Mouse (Mus musculus) kidney, adult 2 months (tissue): ENCODE results near the gene Sec14l3. TPM values are rescaled to one million over a fixed set of nuclear protein-coding genes. Genes with fewer than 3 reads are reported as not detected.

Source experiments
- DNase-seq: peaks from one replicate; pipeline ENCODE4 v3.0.0; 2021
- H3K27ac ChIP-seq: fragments of 200-500 bp; 2 replicates; pipeline ENCODE4 v1.5.1; 2012; ENCODE audit warnings: low read depth, low read length, control low read depth, inconsistent platforms; ENCODE audit not compliant: insufficient read depth
- H3K27me3 ChIP-seq: fragments of 200-500 bp; replicated peaks from 2 replicates; pipeline ENCODE4 v1.6.1; 2012; ENCODE audit warnings: mild to moderate bottlenecking, moderate library complexity, low read length, inconsistent platforms; ENCODE audit not compliant: control insufficient read depth, insufficient read depth
- H3K36me3 ChIP-seq: fragments of 200-500 bp; 2 replicates; pipeline ENCODE4 v1.6.1; 2012; ENCODE audit warnings: mild to moderate bottlenecking, moderate library complexity, low read length, inconsistent platforms; ENCODE audit not compliant: control insufficient read depth, insufficient read depth
- H3K4me1 ChIP-seq: fragments of 200-500 bp; 2 replicates; pipeline ENCODE4 v1.6.1; 2011; ENCODE audit warnings: low read length; ENCODE audit not compliant: control insufficient read depth, insufficient read depth
- H3K4me3 ChIP-seq: fragments of 200-500 bp; 2 replicates; pipeline ENCODE4 v1.5.1; 2011; ENCODE audit warnings: mild to moderate bottlenecking, low read depth, low read length, control low read depth; ENCODE audit not compliant: insufficient read depth
- CTCF ChIP-seq: fragments of 200-500 bp; conservative IDR thresholded peaks from 2 replicates; pipeline ENCODE4 v1.5.1; 2011; ENCODE audit warnings: low read depth, mild to moderate bottlenecking, control low read depth, low read length, moderate library complexity, mixed read lengths; ENCODE audit not compliant: insufficient read depth, insufficient read length
- POLR2A ChIP-seq: fragments of 200-500 bp; IDR thresholded peaks from one replicate; pipeline ENCODE4 v1.6.1; 2011; ENCODE audit warnings: low read depth, low read length, control low read depth
- WGBS: fragments of 180-500 bp; shearing (Covaris S2); methylation state at CpG from one replicate; pipeline ENCODE4 v1.1.7; 2018; 5-methylcytosine and 5-hydroxymethylcytosine counted together
- polyA plus RNA-seq: library from polyadenylated mRNA; depleted of rRNA; stranded (reverse); fragments of >200 nt; gene quantifications from 2 replicates; pipeline ENCODE4 v1.2.3, GENCODE M21; 2012

Gene Sec14l3
- polyA plus RNA-seq, 1 experiment, result 8.8 TPM

GRCm38 (mm10) chr11:4036365-4037084, 28.1 kb upstream of the Sec14l3 start:
- H3K27me3 ChIP-seq, result no peaks in the 10 kb centered on the region
- 72% methylated on average over 9 of the region's 9 CpGs for WGBS
- H3K27ac ChIP-seq, result no peak overlapping the region
- no peak for DNase-seq
- H3K4me1 ChIP-seq, result no peaks in the 10 kb centered on the region
- no peaks in the 10 kb centered on the region for H3K36me3 ChIP-seq
- TF ChIP-seq CTCF, result no peak
- TF ChIP-seq POLR2A, result no peak
- H3K4me3 ChIP-seq, result no peak overlapping the region

- Histone ChIP-seq H3K4me1 (no peaks in the 10 kb centered on the region), H3K4me3 (no peak overlapping the region), H3K36me3 (no peaks in the 10 kb centered on the region), H3K27me3 (no peaks in the 10 kb centered on the region), H3K27ac (no peak overlapping the region)
- DNase-seq, result no peak
- 93% methylated on average over 4 of the region's 4 CpGs for WGBS
- TF ChIP-seq CTCF (no peak), POLR2A (no peak)
Observed at GRCm38 (mm10) chr11:4039951-4040350, 24.7 kb upstream of the Sec14l3 start.

DNA sequence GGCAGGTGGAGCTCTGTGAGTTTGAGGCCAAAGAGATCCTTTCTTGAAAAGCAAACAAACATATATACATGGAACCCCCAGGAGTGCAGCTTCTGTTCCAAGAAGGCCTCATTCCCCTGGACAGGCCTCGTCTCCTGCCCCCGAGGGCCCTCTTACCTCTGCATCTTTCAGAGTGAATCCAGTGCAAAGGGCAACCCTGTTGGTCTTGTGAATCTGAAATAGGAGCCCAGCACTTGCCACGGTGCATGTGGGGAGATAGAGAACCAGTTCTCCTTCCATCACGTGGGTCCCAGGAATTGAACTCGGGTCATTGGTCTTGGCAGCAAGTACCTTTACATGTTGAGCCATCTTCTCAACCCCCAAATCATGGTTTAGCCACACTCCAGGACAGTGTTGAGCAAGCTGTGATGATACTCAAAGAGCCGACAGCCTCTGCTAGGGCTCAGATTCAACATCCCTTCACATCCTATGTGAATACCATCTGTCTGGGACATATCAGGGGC, 23.5 kb upstream of the Sec14l3 start:
- DNase-seq, result no peak
- Histone ChIP-seq H3K4me1 (no peaks in the 10 kb centered on the region), H3K27me3 (no peaks in the 10 kb centered on the region), H3K27ac (no peak overlapping the region), H3K36me3 (no peaks in the 10 kb centered on the region), H3K4me3 (no peak overlapping the region)
- WGBS, result 79% methylated on average over 6 of the region's 6 CpGs
- TF ChIP-seq CTCF (no peak), POLR2A (no peak)

GRCm38 (mm10) chr11:4043081-4043480, 21.6 kb upstream of the Sec14l3 start:
- Histone ChIP-seq H3K27ac (no peak overlapping the region), H3K4me1 (no peaks in the 10 kb centered on the region), H3K4me3 (no peak overlapping the region), H3K27me3 (no peaks in the 10 kb centered on the region), H3K36me3 (no peaks in the 10 kb centered on the region)
- no peak for DNase-seq
- TF ChIP-seq POLR2A (no peak), CTCF (no peak)
- 86% methylated on average over 7 of the region's 7 CpGs for WGBS

- 60% methylated on average over 5 of the region's 5 CpGs for WGBS
Observed at GRCm38 (mm10) chr11:4046526-4046925, 18.1 kb upstream of the Sec14l3 start.

DNA sequence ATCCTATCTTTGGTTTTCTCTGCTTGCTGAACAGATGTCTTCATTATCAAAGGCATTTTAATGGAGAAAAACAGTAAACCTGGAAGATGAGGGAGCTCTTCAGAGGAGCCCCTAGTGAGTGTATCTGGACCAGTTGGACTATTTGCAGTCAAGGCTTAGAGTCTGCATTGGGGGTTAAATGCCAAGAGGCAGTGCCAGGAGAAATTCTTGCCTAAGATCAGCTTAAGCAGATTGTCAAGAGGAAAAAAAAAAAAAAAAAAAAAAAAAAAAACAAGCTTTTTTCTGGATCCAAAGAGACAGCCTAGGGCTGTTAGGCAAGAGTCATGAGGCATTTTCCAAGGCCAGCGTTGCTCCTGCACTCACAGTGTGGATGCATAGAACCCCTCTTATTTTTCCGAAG, 16.9 kb upstream of the Sec14l3 start:
- no peak for DNase-seq
- Histone ChIP-seq H3K4me3 (no peak overlapping the region), H3K36me3 (no peaks in the 10 kb centered on the region), H3K4me1 (no peaks in the 10 kb centered on the region), H3K27me3 (no peaks in the 10 kb centered on the region), H3K27ac (no peak overlapping the region)
- 89% methylated on average over 2 of the region's 2 CpGs for WGBS
- TF ChIP-seq CTCF, result no peak
- TF ChIP-seq POLR2A, result no peak

More at GRCm38 (mm10) chr11:4046526-4046925, 18.1 kb upstream of the Sec14l3 start:
- Histone ChIP-seq H3K4me1 (no peaks in the 10 kb centered on the region), H3K36me3 (no peaks in the 10 kb centered on the region), H3K27ac (no peak overlapping the region), H3K4me3 (no peak overlapping the region), H3K27me3 (no peaks in the 10 kb centered on the region)
- TF ChIP-seq CTCF, result no peak
- TF ChIP-seq POLR2A, result no peak
- DNase-seq, result no peak

DNA sequence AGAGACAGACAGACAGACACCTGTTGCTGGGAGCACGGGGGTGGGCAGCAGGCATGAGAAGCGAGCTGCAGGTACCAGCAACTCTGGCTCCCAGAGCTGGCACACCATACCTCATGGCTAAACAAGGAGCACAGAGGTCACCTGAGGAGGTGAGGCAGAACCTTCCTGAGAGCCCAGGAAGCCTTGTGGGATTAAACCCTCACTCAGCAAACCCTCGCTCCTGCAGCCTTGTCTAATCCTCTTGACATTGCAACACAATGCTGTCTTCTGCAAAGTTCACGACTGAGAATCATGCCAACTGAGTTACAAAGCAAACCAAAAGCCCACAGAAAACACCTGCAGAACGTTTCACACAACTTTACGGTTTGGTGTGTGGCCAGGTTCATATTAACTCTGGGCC, 16.2 kb upstream of the Sec14l3 start:
- 82% methylated on average over 6 of the region's 6 CpGs for WGBS

More for the DNA sequence above, 16.2 kb upstream of the Sec14l3 start:
- no peaks in the 10 kb centered on the region for H3K27me3 ChIP-seq
- H3K4me1 ChIP-seq, result no peaks in the 10 kb centered on the region
- no peak overlapping the region for H3K4me3 ChIP-seq
- no peak overlapping the region for H3K27ac ChIP-seq
- TF ChIP-seq CTCF (no peak), POLR2A (no peak)
- no peaks in the 10 kb centered on the region for H3K36me3 ChIP-seq
- no peak for DNase-seq
